Mouse (Mus musculus) left cerebral cortex, adult 18-20 months (tissue): ENCODE measurements around the gene Vdr. TPM values are rescaled to one million over a fixed set of nuclear protein-coding genes. Genes with fewer than 3 reads are reported as not detected.
"Not testable (repeated sequence)": the region's sequence is repeated elsewhere in the genome, so short reads cannot be mapped to it uniquely, and the experiment has no call there.

ENCODE experiments used
- DNase-seq, 2 experiments: peaks; one replicate each; pipeline ENCODE4 v3.0.0; 2021 to 2022; ENCODE audit warnings: low spot score in 2 of 2, mixed read lengths in 1 of 2
- total RNA-seq, 2 experiments: library from RNA; stranded (reverse); gene quantifications; 2 replicates each; pipeline ENCODE4 v1.2.3; 2021

The Vdr gene
- total RNA-seq, 2 experiments from 2014 or later = 0.75 to 2.3 TPM

DNA sequence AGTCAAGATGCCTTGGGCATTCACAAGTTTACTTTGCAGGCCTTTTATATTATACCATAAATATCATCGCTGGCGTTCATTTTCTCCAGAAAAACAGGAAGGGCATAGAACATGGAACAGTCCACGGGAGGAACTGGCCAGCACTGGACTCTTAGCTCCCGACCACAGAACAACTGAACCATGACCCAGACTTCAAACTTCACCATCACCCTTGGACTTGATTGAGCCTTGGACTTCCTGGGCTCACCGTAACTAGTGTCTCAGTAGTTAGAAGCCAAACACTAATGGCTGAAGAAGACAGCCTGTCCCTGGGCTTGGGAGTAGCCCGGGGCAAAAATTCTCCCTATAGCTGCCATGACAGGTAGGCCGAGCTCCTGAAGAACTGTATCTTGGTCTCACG lies 29.0 kb downstream of the Vdr start:
- DNase-seq = no peak

GRCm38 (mm10) chr15:97880441-97880840 lies 30.0 kb downstream of the Vdr start:
- DNase-seq = no peak

GRCm38 (mm10) chr15:97878696-97879328 lies 31.6 kb downstream of the Vdr start:
- DNase-seq = no peak

DNA sequence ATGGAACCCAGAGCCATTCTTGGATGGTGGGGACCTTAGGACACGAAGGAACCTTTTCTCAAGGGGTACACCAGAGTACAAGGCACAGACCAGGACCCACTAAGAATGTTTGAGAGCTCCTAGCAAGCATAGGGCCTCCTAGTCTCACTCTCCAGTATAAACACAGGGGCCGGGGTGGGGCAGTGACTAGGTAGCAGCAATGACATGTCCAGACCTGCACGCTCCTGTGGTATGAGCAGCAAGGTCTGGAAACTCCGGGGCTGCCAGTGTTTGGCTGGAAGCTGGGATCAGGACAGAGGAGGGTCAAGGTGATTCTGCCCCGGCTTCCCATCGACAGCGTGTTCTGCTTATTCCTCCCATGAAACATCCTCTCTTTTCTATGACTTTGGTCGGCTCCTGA lies 34.6 kb downstream of the Vdr start:
- no peak for DNase-seq

- no peak for DNase-seq
These were observed 36.7 kb downstream of the Vdr start for GRCm38 (mm10) chr15:97873717-97874116.

DNA sequence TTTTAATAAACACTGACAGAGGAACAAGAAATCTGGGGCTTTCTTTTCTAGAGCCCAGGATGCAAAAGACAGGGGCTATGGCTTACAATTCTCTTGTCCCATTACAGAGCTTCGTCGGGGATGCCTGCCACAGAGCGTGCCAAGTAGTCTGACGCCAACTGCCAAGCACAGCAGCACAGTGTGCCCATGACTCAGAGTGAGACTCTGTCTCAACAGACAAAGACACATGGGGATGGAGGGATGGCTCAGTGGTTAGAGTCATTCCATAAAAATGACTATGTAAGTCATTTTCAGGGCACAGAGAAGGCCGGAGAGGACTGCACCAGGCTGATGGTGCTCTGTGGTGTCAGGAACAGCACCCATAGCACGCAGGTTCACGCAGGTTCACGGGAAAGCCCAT lies 38.3 kb downstream of the Vdr start:
- DNase-seq = peak in 1 of 2 experiments; percentile 24

- no peak for DNase-seq
These were observed 39.1 kb downstream of the Vdr start for GRCm38 (mm10) chr15:97871055-97872030.

- not testable (repeated sequence) for DNase-seq
These were observed 40.3 kb downstream of the Vdr start for GRCm38 (mm10) chr15:97870116-97870515.

GRCm38 (mm10) chr15:97868985-97869384 lies 41.4 kb downstream of the Vdr start:
- DNase-seq = no peak

- no peak for DNase-seq
These were observed 44.4 kb downstream of the Vdr start for GRCm38 (mm10) chr15:97865988-97866387.

GRCm38 (mm10) chr15:97865175-97865574 lies 45.3 kb downstream of the Vdr start:
- no peak for DNase-seq

GRCm38 (mm10) chr15:97864361-97865045 lies 45.9 kb downstream of the Vdr start:
- DNase-seq = no peak

DNA sequence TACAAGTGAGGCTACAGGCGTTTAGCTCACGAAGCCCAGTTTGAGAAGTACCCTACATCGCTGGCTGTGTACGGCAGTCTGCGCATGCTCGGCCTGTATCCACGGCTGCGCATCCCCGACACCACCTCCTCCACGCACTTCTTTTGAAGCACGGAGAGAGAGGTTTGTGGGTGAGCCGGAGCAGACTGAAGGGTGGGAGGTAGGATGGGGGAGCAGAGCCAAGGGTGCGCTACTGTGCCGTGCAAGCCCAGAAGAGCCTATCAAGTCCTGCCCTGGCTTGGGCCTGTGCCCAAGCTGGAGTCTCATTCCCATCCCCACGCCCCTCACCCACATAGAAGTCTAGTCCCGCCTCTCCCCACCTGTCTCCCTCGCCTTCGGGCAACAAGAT lies 46.9 kb downstream of the Vdr start:
- DNase-seq = peak; percentile 77 to 86

DNA sequence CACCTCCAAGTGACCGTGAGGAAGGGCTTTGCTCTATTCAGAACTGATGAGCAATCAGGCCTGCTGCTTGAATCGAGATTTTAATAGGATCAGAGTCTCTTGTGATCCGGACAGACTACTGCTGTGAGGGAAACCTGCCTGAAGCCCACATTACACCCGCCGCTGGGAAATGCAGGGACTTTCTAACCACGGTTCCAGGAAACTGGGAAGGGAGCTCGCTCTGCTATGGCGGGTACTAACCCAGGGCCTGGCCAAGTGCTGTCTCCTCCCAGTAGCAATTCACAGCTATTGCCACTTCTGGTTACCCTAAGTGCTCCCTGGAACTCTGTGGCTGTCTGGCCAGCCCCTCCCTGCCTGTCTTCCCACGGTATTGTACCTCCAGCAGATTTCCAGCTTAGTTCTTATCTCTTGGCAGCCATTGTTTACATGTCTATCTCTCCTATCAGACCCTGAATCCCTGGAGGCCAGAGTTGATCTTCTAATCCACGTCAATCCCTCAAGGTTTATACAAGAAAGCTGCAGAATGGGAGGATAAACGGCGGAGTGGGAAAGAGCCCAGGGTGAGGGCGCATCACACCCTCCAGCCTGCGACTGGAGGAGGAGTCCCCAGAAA lies 47.4 kb downstream of the Vdr start:
- DNase-seq = no peak

GRCm38 (mm10) chr15:97860353-97860752 lies 50.1 kb downstream of the Vdr start:
- DNase-seq = no peak

DNA sequence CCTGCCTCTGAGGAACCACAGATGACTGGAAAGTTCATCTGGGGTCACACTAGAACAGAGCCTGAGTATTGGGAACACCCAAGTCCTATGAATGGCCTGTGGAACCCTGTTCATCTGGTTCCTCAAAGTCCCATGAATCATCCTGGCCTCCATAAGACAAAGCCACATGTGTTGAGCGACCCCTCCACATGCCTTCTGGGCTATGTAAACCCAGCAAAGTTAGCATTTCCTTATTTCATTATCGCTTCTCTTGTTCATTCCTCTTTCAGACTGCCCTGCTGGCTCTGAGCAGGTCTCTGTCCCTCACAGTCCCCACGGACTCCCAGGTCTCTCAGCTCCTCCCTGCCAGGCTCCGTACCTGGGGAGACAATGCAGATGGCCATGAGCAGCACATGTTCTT lies 52.0 kb downstream of the Vdr start:
- DNase-seq = no peak

- DNase-seq = peak; percentile 15 to 55
These were observed 55.9 kb downstream of the Vdr start for GRCm38 (mm10) chr15:97854551-97854950.

GRCm38 (mm10) chr15:97854059-97854458 lies 56.4 kb downstream of the Vdr start:
- no peak for DNase-seq

- no peak for DNase-seq
These were observed 58.1 kb downstream of the Vdr start for GRCm38 (mm10) chr15:97852291-97852690.

- no peak for DNase-seq
These were observed 59.4 kb downstream of the Vdr start for GRCm38 (mm10) chr15:97851011-97851410.

- DNase-seq = no peak
These were observed 60.0 kb downstream of the Vdr start for GRCm38 (mm10) chr15:97850441-97850840.
